Mouse (Mus musculus) G1E (cell line): ENCODE data around the gene Tfeb.

Source experiments
- CTCF ChIP-seq: IDR thresholded peaks from 2 replicates; pipeline ENCODE4 v1.5.1; 2012; ENCODE audit warnings: low read depth, low read length, inconsistent platforms, mixed read lengths
- GATA1 ChIP-seq: IDR thresholded peaks from 2 replicates; pipeline ENCODE4 v1.6.1; 2012; ENCODE audit warnings: borderline replicate concordance, low read length, inconsistent platforms, mixed read lengths
- POLR2AphosphoS5 ChIP-seq: IDR thresholded peaks from 2 replicates; pipeline ENCODE4 v1.6.1; 2012; ENCODE audit warnings: low read depth, low read length, inconsistent platforms; ENCODE audit not compliant: insufficient replicate concordance
- TAL1 ChIP-seq: conservative IDR thresholded peaks from 2 replicates; pipeline ENCODE4 v1.6.1; 2012; ENCODE audit warnings: low read depth, low read length, inconsistent platforms, mixed read lengths

DNA sequence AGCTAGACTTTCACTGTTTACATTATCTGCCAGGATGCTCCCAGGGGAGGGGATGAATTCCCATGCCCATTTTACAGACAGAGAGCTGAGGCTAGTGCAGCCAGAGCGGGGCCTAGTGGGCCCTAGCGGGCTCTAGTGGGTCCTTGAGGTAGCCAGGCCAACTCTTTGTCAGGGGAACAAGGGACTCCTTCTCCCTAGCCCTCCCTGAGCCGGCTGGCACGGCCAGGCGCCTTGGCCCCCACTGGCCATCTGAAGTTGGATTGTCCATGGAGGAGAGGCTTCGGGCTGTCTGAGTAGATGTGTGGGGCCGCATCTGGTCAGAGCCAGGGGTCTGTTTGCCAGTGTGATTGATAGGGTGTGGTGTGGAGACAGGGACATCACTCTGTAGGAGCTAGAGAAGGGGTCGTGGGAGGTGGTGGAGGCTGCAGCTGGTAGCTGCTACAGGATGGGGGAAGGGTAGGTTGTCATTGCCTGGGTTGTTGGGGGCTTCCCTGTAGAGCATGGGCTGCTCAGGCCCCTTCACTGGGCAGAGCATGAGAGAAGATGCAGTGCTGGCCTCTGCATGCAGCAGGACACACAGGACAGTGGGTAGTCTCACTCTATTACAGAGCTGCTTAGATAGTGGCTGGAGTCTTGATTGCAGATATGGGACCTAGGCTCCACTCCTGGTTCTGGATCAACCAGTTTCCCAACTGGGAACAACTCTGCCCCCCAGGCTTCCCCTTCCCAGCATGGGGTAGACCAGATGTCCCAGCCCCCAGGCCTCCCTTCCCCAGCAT lies 46.8 kb downstream of the Tfeb start:
- TF ChIP-seq CTCF, result no peak
- TF ChIP-seq GATA1, result no peak
- no peak for TF ChIP-seq POLR2AphosphoS5
- no peak for TF ChIP-seq TAL1
